Mouse (Mus musculus): ENCODE results near the gene Grcc10. TPM values are rescaled to one million over a fixed set of nuclear protein-coding genes. Genes with fewer than 3 reads are reported as not detected.

Grcc10 gene
- polyA plus RNA-seq, 1 experiment from 2014 or later: 509 TPM

GRCm38 (mm10) chr6:124741842-124742241, 668 bp upstream of the Grcc10 start:
- no peaks in the 10 kb centered on the region for H3K9me3 ChIP-seq (ENCODE audit: control insufficient read depth, low read length)
- no peak for ATAC-seq (replicated peaks; ENCODE audit: low FRiP score)

GRCm38 (mm10) chr6:124740211-124740887, 825 bp downstream of the Grcc10 start:
- Histone ChIP-seq H3K9me3 (ENCODE audit: control insufficient read depth, low read length) (no peaks in the 10 kb centered on the region), H3K9ac (ENCODE audit: low read length) (peak overlapping the region; percentile 94), H3K4me2 (ENCODE audit: low read depth, low read length, severe bottlenecking) (peak overlapping the region; percentile 81), H3K4me3 (ENCODE audit: low read depth, low read length) (peak overlapping the region; percentile 51), H3K27ac (ENCODE audit: low read depth, low read length) (peak overlapping the region; percentile 99), H3K4me1 (replicated peaks; ENCODE audit: control insufficient read depth, insufficient read depth, low read length) (peaks cover 8% of the 10 kb centered on the region; the same call in 1 of the 2 replicates), H3K27me3 (ENCODE audit: control insufficient read depth, insufficient read depth, low read length) (no peaks in the 10 kb centered on the region), H3K36me3 (ENCODE audit: control insufficient read depth, insufficient read depth, low read length) (peaks cover 9% of the 10 kb centered on the region)
- ATAC-seq (replicated peaks; ENCODE audit: low FRiP score): peak; percentile 37
- no peak for DNase-seq (ENCODE audit: low spot score)
- under 1% methylated on average over 29 of the region's 29 CpGs for WGBS

More at GRCm38 (mm10) chr6:124741842-124742241, 668 bp upstream of the Grcc10 start:
- peak overlapping the region; percentile 81 for H3K4me2 ChIP-seq (ENCODE audit: low read depth, low read length, severe bottlenecking)
- H3K27ac ChIP-seq (ENCODE audit: low read depth, low read length): peak overlapping the region; percentile 99
- no peak for DNase-seq (ENCODE audit: low spot score)
- no peaks in the 10 kb centered on the region for H3K27me3 ChIP-seq (ENCODE audit: control insufficient read depth, insufficient read depth, low read length)
- peaks cover 9% of the 10 kb centered on the region for H3K36me3 ChIP-seq (ENCODE audit: control insufficient read depth, insufficient read depth, low read length)
- peaks cover 18% of the 10 kb centered on the region for H3K4me1 ChIP-seq (replicated peaks; ENCODE audit: control insufficient read depth, insufficient read depth, low read length)
- WGBS: 67% methylated on average over 3 of the region's 3 CpGs
- peak overlapping the region; percentile 94 for H3K9ac ChIP-seq (ENCODE audit: low read length)
- peak overlapping the region; percentile 51 for H3K4me3 ChIP-seq (ENCODE audit: low read depth, low read length)

GRCm38 (mm10) chr6:124739231-124739796, 1.9 kb downstream of the Grcc10 start:
- no peak overlapping the region for H3K27ac ChIP-seq (ENCODE audit: low read depth, low read length)
- no peak overlapping the region for H3K4me2 ChIP-seq (ENCODE audit: low read depth, low read length, severe bottlenecking)
- peaks cover 6% of the 10 kb centered on the region; the same call in 1 of the 2 replicates for H3K4me1 ChIP-seq (replicated peaks; ENCODE audit: control insufficient read depth, insufficient read depth, low read length)
- no peak overlapping the region for H3K4me3 ChIP-seq (ENCODE audit: low read depth, low read length)
- no peaks in the 10 kb centered on the region for H3K27me3 ChIP-seq (ENCODE audit: control insufficient read depth, insufficient read depth, low read length)
- ATAC-seq (replicated peaks; ENCODE audit: low FRiP score) (no peak), DNase-seq (ENCODE audit: low spot score) (no peak)
- no peak overlapping the region for H3K9ac ChIP-seq (ENCODE audit: low read length)
- H3K36me3 ChIP-seq (ENCODE audit: control insufficient read depth, insufficient read depth, low read length): peaks cover 4% of the 10 kb centered on the region
- H3K9me3 ChIP-seq (ENCODE audit: control insufficient read depth, low read length): no peaks in the 10 kb centered on the region
- 88% methylated on average over 10 of the region's 10 CpGs for WGBS

- DNase-seq (ENCODE audit: low spot score): no peak
- no peaks in the 10 kb centered on the region for H3K9me3 ChIP-seq (ENCODE audit: control insufficient read depth, low read length)
- 23% methylated on average over 15 of the region's 15 CpGs for WGBS
- no peak for ATAC-seq (replicated peaks; ENCODE audit: low FRiP score)
- peaks cover 4% of the 10 kb centered on the region for H3K36me3 ChIP-seq (ENCODE audit: control insufficient read depth, insufficient read depth, low read length)
- peaks cover 6% of the 10 kb centered on the region; the same call in 1 of the 2 replicates for H3K4me1 ChIP-seq (replicated peaks; ENCODE audit: control insufficient read depth, insufficient read depth, low read length)
- H3K4me3 ChIP-seq (ENCODE audit: low read depth, low read length): no peak within 1 kb of the TSS
- H3K27me3 ChIP-seq (ENCODE audit: control insufficient read depth, insufficient read depth, low read length): no peaks in the 10 kb centered on the region
- no peak within 1 kb of the TSS for H3K27ac ChIP-seq (ENCODE audit: low read depth, low read length)
- no peak within 1 kb of the TSS for H3K4me2 ChIP-seq (ENCODE audit: low read depth, low read length, severe bottlenecking)
- H3K9ac ChIP-seq (ENCODE audit: low read length): no peak within 1 kb of the TSS
Measured at GRCm38 (mm10) chr6:124738511-124739023, 2.6 kb downstream of the Grcc10 start, which contains the start of gene Ptpn6. Gene Ptpn6 (minus strand): TSS chr6:124738714.

GRCm38 (mm10) chr6:124737040-124737439, 4.1 kb downstream of the Grcc10 start:
- Histone ChIP-seq H3K27ac (ENCODE audit: low read depth, low read length) (no peak overlapping the region), H3K9me3 (ENCODE audit: control insufficient read depth, low read length) (no peaks in the 10 kb centered on the region), H3K4me1 (replicated peaks; ENCODE audit: control insufficient read depth, insufficient read depth, low read length) (peaks cover 5% of the 10 kb centered on the region; the same call in 1 of the 2 replicates), H3K9ac (ENCODE audit: low read length) (no peak overlapping the region), H3K27me3 (ENCODE audit: control insufficient read depth, insufficient read depth, low read length) (no peaks in the 10 kb centered on the region), H3K36me3 (ENCODE audit: control insufficient read depth, insufficient read depth, low read length) (no peaks in the 10 kb centered on the region), H3K4me3 (ENCODE audit: low read depth, low read length) (no peak overlapping the region), H3K4me2 (ENCODE audit: low read depth, low read length, severe bottlenecking) (no peak overlapping the region)
- DNase-seq (ENCODE audit: low spot score) (no peak), ATAC-seq (replicated peaks; ENCODE audit: low FRiP score) (no peak)
- WGBS: 91% methylated on average over 11 of the region's 11 CpGs

GRCm38 (mm10) chr6:124734417-124734816, 6.8 kb downstream of the Grcc10 start:
- Histone ChIP-seq H3K27ac (ENCODE audit: low read depth, low read length) (no peak overlapping the region), H3K4me3 (ENCODE audit: low read depth, low read length) (no peak overlapping the region), H3K36me3 (ENCODE audit: control insufficient read depth, insufficient read depth, low read length) (no peaks in the 10 kb centered on the region), H3K27me3 (ENCODE audit: control insufficient read depth, insufficient read depth, low read length) (no peaks in the 10 kb centered on the region), H3K4me2 (ENCODE audit: low read depth, low read length, severe bottlenecking) (no peak overlapping the region), H3K9ac (ENCODE audit: low read length) (no peak overlapping the region), H3K9me3 (ENCODE audit: control insufficient read depth, low read length) (no peaks in the 10 kb centered on the region), H3K4me1 (replicated peaks; ENCODE audit: control insufficient read depth, insufficient read depth, low read length) (no peaks in the 10 kb centered on the region; the same call in 1 of the 2 replicates)
- DNase-seq (ENCODE audit: low spot score): no peak
- WGBS: 86% methylated on average over 3 of the region's 3 CpGs
- no peak for ATAC-seq (replicated peaks; ENCODE audit: low FRiP score)

- Histone ChIP-seq H3K9me3 (ENCODE audit: control insufficient read depth, low read length) (no peaks in the 10 kb centered on the region), H3K36me3 (ENCODE audit: control insufficient read depth, insufficient read depth, low read length) (no peaks in the 10 kb centered on the region), H3K4me2 (ENCODE audit: low read depth, low read length, severe bottlenecking) (no peak overlapping the region), H3K9ac (ENCODE audit: low read length) (no peak overlapping the region), H3K27ac (ENCODE audit: low read depth, low read length) (no peak overlapping the region), H3K4me3 (ENCODE audit: low read depth, low read length) (no peak overlapping the region), H3K4me1 (replicated peaks; ENCODE audit: control insufficient read depth, insufficient read depth, low read length) (no peaks in the 10 kb centered on the region), H3K27me3 (ENCODE audit: control insufficient read depth, insufficient read depth, low read length) (no peaks in the 10 kb centered on the region)
- no peak for ATAC-seq (replicated peaks; ENCODE audit: low FRiP score)
- 60% methylated on average over 19 of the region's 19 CpGs for WGBS
- DNase-seq (ENCODE audit: low spot score): no peak
Measured at GRCm38 (mm10) chr6:124732476-124733370, 8.5 kb downstream of the Grcc10 start.

GRCm38 (mm10) chr6:124731038-124731437, 10.1 kb downstream of the Grcc10 start:
- WGBS: 90% methylated on average over 7 of the region's 7 CpGs
- no peak overlapping the region for H3K27ac ChIP-seq (ENCODE audit: low read depth, low read length)
- H3K27me3 ChIP-seq (ENCODE audit: control insufficient read depth, insufficient read depth, low read length): no peaks in the 10 kb centered on the region
- no peak overlapping the region for H3K4me2 ChIP-seq (ENCODE audit: low read depth, low read length, severe bottlenecking)
- DNase-seq (ENCODE audit: low spot score): no peak
- no peak overlapping the region for H3K4me3 ChIP-seq (ENCODE audit: low read depth, low read length)
- H3K9me3 ChIP-seq (ENCODE audit: control insufficient read depth, low read length): no peaks in the 10 kb centered on the region
- H3K9ac ChIP-seq (ENCODE audit: low read length): no peak overlapping the region
- no peaks in the 10 kb centered on the region for H3K4me1 ChIP-seq (replicated peaks; ENCODE audit: control insufficient read depth, insufficient read depth, low read length)
- no peaks in the 10 kb centered on the region for H3K36me3 ChIP-seq (ENCODE audit: control insufficient read depth, insufficient read depth, low read length)
- ATAC-seq (replicated peaks; ENCODE audit: low FRiP score): no peak

Data from forebrain, embryonic 11.5 days (tissue).